ENCODE assay signal across 9 mouse cellular contexts in genomic region chr6:81472506-81472905, GRCm38 (mm10).
"Had no signal": no experiment of that assay in that cellular context is flagged by ENCODE, and none has a peak within 500 bp of the region (broad histone marks: within the 10 kb centered on the region; RNA-seq: fewer than 3 reads in every experiment).

No protein-coding gene starts in this region.

- ATAC-seq: lung, postnatal 0 days; midbrain, embryonic 15.5 days had no signal

- DNase-seq: kidney, adult 2 months; kidney, postnatal 14 days; lung, adult 2 months; lung, postnatal 36 days; retina, postnatal 1 day; right cerebral cortex, postnatal 25 days; thymus, postnatal 36 days had no signal
